Mouse (Mus musculus) liver, embryonic 11.5 days (tissue): ENCODE data around the gene Pgap1. TPM values are rescaled to one million over a fixed set of nuclear protein-coding genes. Genes with fewer than 3 reads are reported as not detected.

ENCODE experiments used
- ATAC-seq: fragments of 200-750 bp; cut with Nextera tagmentation; replicated peaks from 2 replicates; pipeline ENCODE4 v1.8.0; 2017; ENCODE audit warnings: moderate number of reproducible peaks, mild to moderate bottlenecking, moderate TSS enrichment, moderate library complexity; ENCODE audit not compliant: low FRiP score
- DNase-seq: peaks from one replicate; pipeline ENCODE4 v3.0.0-alpha.2; 2017; ENCODE audit warnings: low spot score
- H3K27ac ChIP-seq: fragments of 300-500 bp; sonication (generic); 2 replicates; pipeline ENCODE4 v1.5.1; 2014; ENCODE audit warnings: mild to moderate bottlenecking, low read depth, low read length, control low read depth
- H3K27me3 ChIP-seq: fragments of 300-500 bp; sonication (generic); replicated peaks from 2 replicates; pipeline ENCODE4 v1.6.1; 2014; ENCODE audit warnings: low read length, mixed read lengths; ENCODE audit not compliant: control insufficient read depth, insufficient read depth
- H3K36me3 ChIP-seq: fragments of 300-500 bp; sonication (generic); 2 replicates; pipeline ENCODE4 v1.6.1; 2014; ENCODE audit warnings: mild to moderate bottlenecking, low read length, moderate library complexity, mixed read lengths; ENCODE audit not compliant: control insufficient read depth, insufficient read depth
- H3K4me1 ChIP-seq: fragments of 300-500 bp; sonication (generic); replicated peaks from 2 replicates; pipeline ENCODE4 v1.6.1; 2014; ENCODE audit warnings: low read length, mixed read lengths; ENCODE audit not compliant: control insufficient read depth, insufficient read depth
- H3K4me2 ChIP-seq: fragments of 300-500 bp; sonication (generic); 2 replicates; pipeline ENCODE4 v1.6.1; 2014; ENCODE audit warnings: mild to moderate bottlenecking, control low read depth, moderate library complexity
- H3K4me3 ChIP-seq: fragments of 300-500 bp; sonication (generic); 2 replicates; pipeline ENCODE4 v1.5.1; 2014; ENCODE audit warnings: low read depth, low read length, control low read depth
- H3K9ac ChIP-seq: fragments of 300-500 bp; sonication (generic); 2 replicates; pipeline ENCODE4 v1.6.1; 2014; ENCODE audit warnings: low read depth, low read length, control low read depth
- H3K9me3 ChIP-seq: fragments of 300-500 bp; sonication (generic); 2 replicates; pipeline ENCODE4 v1.6.1; 2016; ENCODE audit warnings: low read length, inconsistent platforms, mixed read lengths; ENCODE audit not compliant: control insufficient read depth
- WGBS: fragments of 180-500 bp; shearing (Covaris S2); extraction: QIAGEN DNeasy Blood & Tissue Kit; methylation state at CpG from one replicate; pipeline ENCODE4 v1.1.7; 2014; 5-methylcytosine and 5-hydroxymethylcytosine counted together
- polyA plus RNA-seq: library from polyadenylated mRNA; unstranded; fragments of >200 nt; fragmentation: Nextera tagmentation; extraction: Ambion mirVana; gene quantifications from 2 replicates; pipeline ENCODE4 v1.2.1, GENCODE M21; 2014

Pgap1 gene
- polyA plus RNA-seq, 1 experiment from 2014 or later: 2.5 TPM

DNA sequence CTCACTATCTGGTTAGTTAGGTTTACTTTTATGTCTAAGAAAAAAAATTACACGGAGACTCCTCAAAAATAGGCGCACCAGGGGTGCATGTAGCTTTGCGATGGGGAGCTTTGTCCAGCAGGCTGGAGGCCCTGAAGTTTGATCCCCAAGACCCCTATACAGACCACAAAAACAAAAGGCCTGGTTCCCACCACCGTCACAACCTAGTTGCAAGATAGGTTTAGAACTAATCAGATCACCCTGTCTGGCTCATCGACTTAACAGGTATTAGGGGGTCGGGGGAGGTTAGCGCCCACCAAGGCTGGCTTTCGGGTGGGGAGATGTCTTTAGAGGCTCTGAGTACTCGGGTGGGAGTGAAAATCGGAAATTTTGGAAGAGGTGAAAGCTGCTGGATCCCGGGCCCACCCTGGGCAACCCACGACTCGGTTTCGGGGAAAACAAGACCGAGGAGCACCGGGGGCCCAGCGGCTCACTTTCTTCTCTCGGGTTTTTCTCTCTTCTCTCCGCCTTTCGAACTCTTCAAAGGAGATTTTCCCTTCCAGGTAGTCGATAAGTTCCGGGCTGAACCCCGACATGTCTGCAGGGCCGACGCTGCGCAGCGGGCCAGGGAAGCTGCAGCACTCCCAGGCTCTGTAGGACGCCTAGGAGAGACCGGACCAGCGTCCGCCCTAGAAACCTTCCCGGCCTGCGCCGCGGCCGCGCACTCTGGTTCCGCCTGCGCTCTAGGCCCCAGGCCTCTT is 119.0 kb downstream of the Pgap1 start, which contains the start of gene Gtf3c3:
TSS of gene Gtf3c3 (minus strand) at position 632 of the 740 bp plus-strand sequence.
- Histone ChIP-seq H3K27me3 (no peaks in the 10 kb centered on the region), H3K9me3 (no peaks in the 10 kb centered on the region), H3K4me2 (peak within 1 kb of the TSS; percentile 69), H3K9ac (peak within 1 kb of the TSS; percentile 79), H3K4me3 (peak within 1 kb of the TSS; percentile 84), H3K36me3 (no peaks in the 10 kb centered on the region; the same call in 1 of the 2 replicates), H3K27ac (no peak within 1 kb of the TSS), H3K4me1 (no peaks in the 10 kb centered on the region)
- 3% methylated on average over 39 of the region's 39 CpGs for WGBS
- peak; percentile 77 for DNase-seq
- ATAC-seq: peak; percentile 98

Other genes with a start within 250 kb of the Pgap1 start
- 21.7 and 23.7 TPM in 2 replicates for gene Gtf3c3, start 118.7 kb downstream of the Pgap1 start, polyA plus RNA-seq